Mouse (Mus musculus) C2C12 (cell line): ENCODE measurements around the gene Uts2r.

Experiments
- CEBPB ChIP-seq: IDR thresholded peaks from one replicate; pipeline ENCODE4 v1.6.1; 2011; ENCODE audit warnings: low read depth, mild to moderate bottlenecking, control low read depth, moderate library complexity
- CTCF ChIP-seq: IDR thresholded peaks from one replicate; pipeline ENCODE4 v1.5.1; 2011; ENCODE audit not compliant: control insufficient read depth, insufficient read depth, insufficient read length
- FOSL1 ChIP-seq: IDR thresholded peaks from one replicate; pipeline ENCODE4 v1.8.0; 2011; ENCODE audit warnings: mild to moderate bottlenecking, low read length; ENCODE audit not compliant: poor library complexity, insufficient read depth, severe bottlenecking
- MYOG ChIP-seq: IDR thresholded peaks from one replicate; pipeline ENCODE4 v1.6.1; 2011; ENCODE audit not compliant: control insufficient read depth, insufficient read length; ENCODE audit errors: extremely low read depth
- USF1 ChIP-seq: IDR thresholded peaks from one replicate; pipeline ENCODE4 v1.6.1; 2011; ENCODE audit warnings: low read depth, mild to moderate bottlenecking, control low read depth, moderate library complexity

DNA sequence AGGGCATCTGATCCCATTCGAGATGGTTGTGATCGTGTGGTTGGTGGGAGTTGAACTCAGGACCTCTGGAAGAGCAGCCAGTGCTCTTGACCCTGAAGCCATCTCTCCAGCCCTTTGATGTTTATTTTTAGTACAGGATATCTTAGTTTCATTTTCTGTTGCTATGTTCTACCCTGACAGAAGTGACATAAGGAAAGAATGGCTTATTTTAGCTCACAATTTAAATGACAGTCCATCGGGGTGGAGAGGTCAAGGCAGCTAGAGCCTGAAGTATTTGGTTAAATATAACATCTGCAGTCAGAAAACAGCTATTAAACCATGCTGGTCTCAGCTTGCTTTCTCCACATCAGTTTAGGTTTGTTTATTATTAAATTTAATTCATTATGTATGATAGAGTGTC lies 38.9 kb upstream of the Uts2r start:
- TF ChIP-seq CTCF (no peak), USF1 (no peak), CEBPB (no peak), FOSL1 (no peak), MYOG (no peak)
